Mouse (Mus musculus): ENCODE data around the gene Olfr1459. TPM values are rescaled to one million over a fixed set of nuclear protein-coding genes. Genes with fewer than 3 reads are reported as not detected.

Olfr1459 gene
- 0.17 TPM for polyA plus RNA-seq (2017; shearing (Covaris generic))

GRCm38 (mm10) chr19:13149449-13149848, at the start of gene Olfr1459:
Olfr1459 (minus strand) TSS chr19:13149549.

DNA sequence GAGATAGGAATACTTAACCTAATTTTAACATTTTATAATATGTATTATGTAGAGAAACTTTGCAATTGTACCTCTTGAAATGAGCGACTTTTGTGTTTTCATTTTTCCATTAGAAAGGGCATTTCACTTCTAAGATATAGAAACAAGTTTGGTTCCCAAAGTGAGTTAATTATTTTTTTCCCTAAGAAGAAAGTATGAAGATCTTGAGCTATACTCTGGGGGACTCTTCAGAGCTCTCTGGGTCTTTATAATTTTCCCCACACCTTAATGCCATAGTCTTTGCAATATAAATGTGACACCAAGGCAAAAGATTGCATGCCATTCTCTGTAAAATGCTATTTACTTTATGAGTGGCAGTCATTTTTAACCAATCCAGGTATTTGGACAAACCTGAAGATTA, 36.1 kb upstream of the Olfr1459 start, which contains the start of gene Olfr1462:
Gene Olfr1462, plus strand, starts transcription at position 301 of the 400 bp plus-strand sequence.

DNA sequence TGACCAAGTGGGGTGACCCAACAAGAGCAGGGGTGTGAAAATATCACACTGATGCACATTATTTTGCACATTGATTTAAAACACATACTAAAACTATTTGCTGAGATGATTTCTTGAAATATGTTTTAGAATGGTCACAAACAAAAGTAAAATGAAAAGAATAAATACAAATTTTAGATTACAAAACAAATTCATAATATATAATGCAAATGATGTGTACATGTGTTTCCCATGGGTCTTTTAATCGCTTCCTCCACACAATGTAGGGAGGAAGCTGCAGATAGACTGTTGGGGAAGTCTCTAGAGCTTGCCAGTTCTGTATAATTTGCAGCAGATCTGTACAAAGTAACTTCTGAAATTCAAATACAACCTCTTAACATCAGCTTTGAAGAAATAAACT, 13.4 kb upstream of the Olfr1459 start, which contains the start of gene Olfr1461:
Gene Olfr1461, plus strand, starts transcription at position 301 of the 400 bp plus-strand sequence.

DNA sequence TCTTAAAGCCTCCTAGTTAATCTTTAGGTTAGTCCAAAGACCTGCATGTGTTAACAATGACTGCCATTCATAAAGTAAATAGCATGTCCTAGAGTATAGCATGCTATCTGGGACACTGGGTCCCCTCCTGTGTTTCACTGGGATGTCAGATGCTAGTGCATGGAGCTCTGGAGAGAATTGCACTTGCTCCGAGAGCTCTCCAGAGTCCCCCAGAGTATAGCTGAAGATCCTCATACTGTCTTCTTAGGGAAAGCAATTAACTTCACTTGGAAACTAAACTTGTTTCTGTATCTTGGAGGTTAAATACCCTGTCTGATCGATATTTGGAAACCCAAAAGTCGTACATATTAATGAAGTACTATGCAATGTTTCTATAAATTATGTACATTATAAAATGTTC, 42.7 kb downstream of the Olfr1459 start, which contains the start of gene Olfr1458:
Gene Olfr1458, minus strand, starts transcription at position 101 of the 400 bp plus-strand sequence.

GRCm38 (mm10) chr19:13097791-13098190, 51.6 kb downstream of the Olfr1459 start, which contains the start of gene Olfr1457:
Olfr1457 (minus strand) TSS chr19:13097891.

Other genes starting within 250 kb of the Olfr1459 start
- gene Olfr1447, start 245.8 kb downstream of the Olfr1459 start, polyA plus RNA-seq (2017; shearing (Covaris generic)) = not detected
- gene Olfr1448, start 225.1 kb downstream of the Olfr1459 start, polyA plus RNA-seq (2017; shearing (Covaris generic)) = 0.10 TPM
- gene Olfr1449, start 218.7 kb downstream of the Olfr1459 start, polyA plus RNA-seq (2017; shearing (Covaris generic)) = not detected
- gene Olfr1450, start 199.3 kb downstream of the Olfr1459 start, polyA plus RNA-seq (2017; shearing (Covaris generic)) = not detected
- 0.37 TPM for gene Olfr1451, start 154.5 kb downstream of the Olfr1459 start, polyA plus RNA-seq (2017; shearing (Covaris generic))
- not detected for gene Olfr1453, start 121.2 kb downstream of the Olfr1459 start, polyA plus RNA-seq (2017; shearing (Covaris generic))
- not detected for gene Olfr1454, start 88.9 kb downstream of the Olfr1459 start, polyA plus RNA-seq (2017; shearing (Covaris generic))
- gene Olfr1457, start 51.7 kb downstream of the Olfr1459 start, polyA plus RNA-seq (2017; shearing (Covaris generic)) = 0.83 TPM
- not detected for gene Olfr1458, start 42.8 kb downstream of the Olfr1459 start, polyA plus RNA-seq (2017; shearing (Covaris generic))
- gene Olfr1461, start 13.5 kb upstream of the Olfr1459 start, polyA plus RNA-seq (2017; shearing (Covaris generic)) = not detected
- gene Olfr1462, start 36.2 kb upstream of the Olfr1459 start, polyA plus RNA-seq (2017; shearing (Covaris generic)) = not detected
- gene Olfr1463, start 81.8 kb upstream of the Olfr1459 start, polyA plus RNA-seq (2017; shearing (Covaris generic)) = not detected
- gene Olfr1465, start 166.0 kb upstream of the Olfr1459 start, polyA plus RNA-seq (2017; shearing (Covaris generic)) = not detected
- gene Olfr1466, start 189.3 kb upstream of the Olfr1459 start, polyA plus RNA-seq (2017; shearing (Covaris generic)) = not detected
- gene Olfr1467, start 212.7 kb upstream of the Olfr1459 start, polyA plus RNA-seq (2017; shearing (Covaris generic)) = 0.10 TPM

Data from effector memory CD4-positive, alpha-beta T cell, adult 7 months (primary cell).